Comparison of ENCODE assay signal across 26 mouse cellular contexts in the genomic region with DNA sequence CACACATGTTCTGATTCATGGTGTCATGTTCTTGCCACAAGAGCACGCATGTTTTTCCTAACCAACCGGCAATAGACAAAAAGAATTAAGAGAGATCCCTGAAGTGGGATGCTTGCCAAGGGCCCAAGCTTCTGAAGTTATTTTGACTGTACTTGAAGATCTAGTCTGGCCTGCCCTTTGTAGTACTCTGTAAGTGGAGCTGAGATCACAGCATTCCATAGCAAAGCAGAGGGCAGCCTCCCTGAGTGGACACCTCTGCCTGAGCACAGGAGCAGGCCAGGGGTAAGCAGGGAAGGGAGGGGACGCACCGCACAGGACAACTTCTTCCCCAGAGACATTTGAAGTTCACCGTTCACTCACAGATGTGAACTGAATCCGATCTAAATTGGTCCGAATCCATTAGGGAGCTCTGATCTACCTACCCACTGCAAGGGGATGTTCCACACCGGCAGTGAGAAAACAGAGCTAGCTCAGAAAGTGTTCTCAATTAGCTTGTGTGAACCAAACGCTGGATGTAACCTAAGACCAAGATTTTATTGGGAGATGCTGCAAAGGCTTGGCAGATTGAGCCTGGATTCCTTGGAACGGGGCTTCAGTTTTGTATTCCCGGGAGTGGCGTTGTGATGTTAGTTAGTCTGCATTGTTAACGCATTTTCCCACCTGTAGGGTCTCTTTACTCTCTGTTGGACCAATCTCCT.
A peak's percentile ranks its signal among the peaks of the same experiment; 100 is the strongest.
DNase-seq lines count a peak whose midpoint lies in the region; ATAC-seq and TF ChIP-seq lines count a peak whose summit lies in the region.
"Had no signal": no experiment of that assay in that cellular context is flagged by ENCODE, and none has a peak within 500 bp of the region (broad histone marks: within the 10 kb centered on the region; RNA-seq: fewer than 3 reads in every experiment).

No protein-coding gene starts in this region.

- no peaks in the 10 kb centered on the region for H3K4me1 ChIP-seq in lung, embryonic 14.5 days (ENCODE audit: insufficient read depth)
- H3K4me1 ChIP-seq in embryonic facial prominence, embryonic 12.5 days: 0 out of 2 replicates have a peak, but pooled peaks cover 4% of the 10 kb centered on the region
- peaks cover 12% of the 10 kb centered on the region for H3K4me1 ChIP-seq in embryonic facial prominence, embryonic 14.5 days (ENCODE audit: control insufficient read depth, insufficient read depth, low read length)
- peaks cover 23% of the 10 kb centered on the region for H3K4me1 ChIP-seq in limb, embryonic 15.5 days
- H3K4me1 ChIP-seq: hindbrain, embryonic 10.5 days; midbrain, embryonic 10.5 days; neural tube, embryonic 12.5 days had no signal

- no peak for ATAC-seq in lung, embryonic 14.5 days (ENCODE audit: insufficient read depth)
- no peak for ATAC-seq in embryonic facial prominence, embryonic 12.5 days (ENCODE audit: insufficient number of reproducible peaks, insufficient read depth, low FRiP score, low TSS enrichment)
- ATAC-seq in embryonic facial prominence, embryonic 14.5 days (ENCODE audit: low read depth): no peak; the same call in 1 of the 2 replicates
- ATAC-seq in limb, embryonic 15.5 days (ENCODE audit: insufficient number of reproducible peaks, low FRiP score, low TSS enrichment, low read depth): 0 out of 2 replicates have a peak, but pooled peaks have one; percentile 20
- ATAC-seq: activated CD4-positive, CD25-positive, alpha-beta regulatory T cell, adult 4 months; forebrain, postnatal 0 days; hindbrain, embryonic 16.5 days had no signal

- no peak overlapping the region for H3K4me3 ChIP-seq in lung, embryonic 14.5 days (ENCODE audit: low read depth, low read length)
- H3K4me3 ChIP-seq in embryonic facial prominence, embryonic 12.5 days: no peak overlapping the region
- no peak overlapping the region for H3K4me3 ChIP-seq in embryonic facial prominence, embryonic 14.5 days (ENCODE audit: low read depth, low read length)
- no peak overlapping the region for H3K4me3 ChIP-seq in limb, embryonic 15.5 days
- H3K4me3 ChIP-seq: erythroblast, embryonic 14.5 days; hindbrain, embryonic 10.5 days; kidney, embryonic 15.5 days; liver, embryonic 15.5 days; midbrain, embryonic 10.5 days; myocyte; neural tube, embryonic 12.5 days; stomach, embryonic 15.5 days had no signal

- H3K4me2 ChIP-seq in lung, embryonic 14.5 days: no peak overlapping the region
- H3K4me2 ChIP-seq in embryonic facial prominence, embryonic 12.5 days (replicated peaks): no peak overlapping the region
- no peak overlapping the region for H3K4me2 ChIP-seq in embryonic facial prominence, embryonic 14.5 days (ENCODE audit: low read depth, low read length)
- no peak overlapping the region for H3K4me2 ChIP-seq in limb, embryonic 15.5 days
- H3K4me2 ChIP-seq: heart, embryonic 11.5 days; kidney, embryonic 15.5 days; liver, embryonic 15.5 days; neural tube, embryonic 12.5 days; stomach, embryonic 15.5 days had no signal

- H3K36me3 ChIP-seq in lung, embryonic 14.5 days (ENCODE audit: insufficient read depth): no peaks in the 10 kb centered on the region
- H3K36me3 ChIP-seq in embryonic facial prominence, embryonic 12.5 days: no peaks in the 10 kb centered on the region
- no peaks in the 10 kb centered on the region for H3K36me3 ChIP-seq in embryonic facial prominence, embryonic 14.5 days (ENCODE audit: control insufficient read depth, insufficient read depth, low read length)
- H3K36me3 ChIP-seq in limb, embryonic 15.5 days: no peaks in the 10 kb centered on the region
- H3K36me3 ChIP-seq: hindbrain, embryonic 10.5 days; kidney, embryonic 15.5 days; liver, embryonic 15.5 days; midbrain, embryonic 10.5 days; neural tube, embryonic 12.5 days; stomach, embryonic 15.5 days had no signal

- WGBS in lung, embryonic 14.5 days: 85% methylated on average over 13 of the region's 13 CpGs
- WGBS in embryonic facial prominence, embryonic 12.5 days: 59% methylated on average over 13 of the region's 13 CpGs
- WGBS in embryonic facial prominence, embryonic 14.5 days: 60% methylated on average over 13 of the region's 13 CpGs
- 58% methylated on average over 13 of the region's 13 CpGs for WGBS in limb, embryonic 15.5 days

- H3K27me3 ChIP-seq in lung, embryonic 14.5 days (ENCODE audit: insufficient read depth, low read length): no peaks in the 10 kb centered on the region
- H3K27me3 ChIP-seq in embryonic facial prominence, embryonic 12.5 days: no peaks in the 10 kb centered on the region
- no peaks in the 10 kb centered on the region for H3K27me3 ChIP-seq in embryonic facial prominence, embryonic 14.5 days (replicated peaks; ENCODE audit: control insufficient read depth, insufficient read depth, low read length)
- no peaks in the 10 kb centered on the region for H3K27me3 ChIP-seq in limb, embryonic 15.5 days
- H3K27me3 ChIP-seq: CH12.LX; kidney, embryonic 15.5 days; liver, embryonic 15.5 days; neural tube, embryonic 12.5 days; stomach, embryonic 15.5 days had no signal

- H3K27ac ChIP-seq in lung, embryonic 14.5 days (ENCODE audit: low read depth): no peak overlapping the region
- peak overlapping the region; percentile 55 for H3K27ac ChIP-seq in embryonic facial prominence, embryonic 12.5 days
- peak overlapping the region; percentile 61 for H3K27ac ChIP-seq in embryonic facial prominence, embryonic 14.5 days (replicated peaks; ENCODE audit: low read depth, low read length)
- peak overlapping the region; percentile 72 for H3K27ac ChIP-seq in limb, embryonic 15.5 days
- H3K27ac ChIP-seq: hindbrain, embryonic 10.5 days; kidney, embryonic 15.5 days; liver, embryonic 15.5 days; midbrain, embryonic 10.5 days; neural tube, embryonic 12.5 days; stomach, embryonic 15.5 days had no signal

- TF ChIP-seq CTCF in lung, embryonic 14.5 days (IDR thresholded peaks at IDR 0.05; ENCODE audit: low read depth): no peak

- no peaks in the 10 kb centered on the region for H3K9me3 ChIP-seq in lung, embryonic 14.5 days (ENCODE audit: low read depth, low read length)
- no peaks in the 10 kb centered on the region; the same call in 1 of the 2 replicates for H3K9me3 ChIP-seq in embryonic facial prominence, embryonic 12.5 days
- peaks cover 15% of the 10 kb centered on the region; the same call in 1 of the 2 replicates for H3K9me3 ChIP-seq in embryonic facial prominence, embryonic 14.5 days (ENCODE audit: control insufficient read depth, low read length)
- H3K9me3 ChIP-seq in limb, embryonic 15.5 days: no peaks in the 10 kb centered on the region
- H3K9me3 ChIP-seq: liver, embryonic 15.5 days; stomach, embryonic 15.5 days had no signal

- intact Hi-C loops in heart, postnatal 25 days (cut with DNase I): no loop called here

- DNase-seq in lung, embryonic 14.5 days: peak; percentile 34
- no peak for DNase-seq in lung, postnatal 36 days
- DNase-seq in embryonic facial prominence, embryonic 14.5 days (ENCODE audit: low spot score): peak; percentile 80
- DNase-seq in heart, postnatal 25 days (ENCODE audit: low spot score): no peak
- DNase-seq: adrenal gland, postnatal 36 days; cerebellum, adult 18-20 months; cerebellum, postnatal 10 days; forebrain, postnatal 0 days; gastrocnemius, postnatal 14 days; kidney, adult 18-20 months; kidney, postnatal 25 days; lung, postnatal 10 days had no signal

- no peak overlapping the region for H3K9ac ChIP-seq in lung, embryonic 14.5 days
- H3K9ac ChIP-seq in embryonic facial prominence, embryonic 12.5 days: no peak overlapping the region
- H3K9ac ChIP-seq in embryonic facial prominence, embryonic 14.5 days (ENCODE audit: low read depth, low read length): no peak overlapping the region
- no peak overlapping the region for H3K9ac ChIP-seq in limb, embryonic 15.5 days
- H3K9ac ChIP-seq: forebrain, postnatal 0 days; kidney, embryonic 15.5 days; liver, embryonic 15.5 days; neural tube, embryonic 12.5 days; stomach, embryonic 15.5 days had no signal

Comparison
In these comparisons a context has a peak if more than half of its experiments do, and no peak if none do; other contexts are left out.
1. DNase-seq: peak in lung, embryonic 14.5 days (single experiment) and embryonic facial prominence, embryonic 14.5 days (single experiment); none in lung, postnatal 36 days (single experiment) and heart, postnatal 25 days (single experiment).